Mouse (Mus musculus) stomach, postnatal 0 days (tissue): ENCODE results near the gene Cntn5. TPM values are rescaled to one million over a fixed set of nuclear protein-coding genes. Genes with fewer than 3 reads are reported as not detected.

ENCODE experiments used
- ATAC-seq: fragments of 200-750 bp; cut with Nextera tagmentation; 2 replicates; pipeline ENCODE4 v1.8.0; 2017; ENCODE audit not compliant: low FRiP score, low TSS enrichment
- DNase-seq: peaks from one replicate; pipeline ENCODE4 v3.0.0-alpha.2; 2016; ENCODE audit warnings: low spot score
- H3K27ac ChIP-seq: fragments of 300-500 bp; sonication (generic); replicated peaks from 2 replicates; pipeline ENCODE4 v1.5.1; 2014; ENCODE audit warnings: mild to moderate bottlenecking, control low read depth
- H3K27me3 ChIP-seq: fragments of 300-500 bp; sonication (generic); 2 replicates; pipeline ENCODE4 v1.6.1; 2014; ENCODE audit warnings: low read length; ENCODE audit not compliant: control insufficient read depth, insufficient read depth
- H3K36me3 ChIP-seq: fragments of 300-500 bp; sonication (generic); 2 replicates; pipeline ENCODE4 v1.6.1; 2014; ENCODE audit warnings: low read length, mixed read lengths; ENCODE audit not compliant: control insufficient read depth, insufficient read depth
- H3K4me1 ChIP-seq: fragments of 300-500 bp; sonication (generic); replicated peaks from 2 replicates; pipeline ENCODE4 v1.6.1; 2014; ENCODE audit warnings: antibody characterized with exemption; ENCODE audit not compliant: control insufficient read depth, insufficient read depth
- H3K4me2 ChIP-seq: fragments of 300-500 bp; sonication (generic); replicated peaks from 2 replicates; pipeline ENCODE4 v1.6.1; 2014; ENCODE audit warnings: low read depth, mild to moderate bottlenecking, control low read depth, moderate library complexity
- H3K4me3 ChIP-seq: fragments of 300-500 bp; sonication (generic); 2 replicates; pipeline ENCODE4 v1.5.1; 2014; ENCODE audit warnings: low read depth, low read length, control low read depth
- H3K9ac ChIP-seq: fragments of 300-500 bp; sonication (generic); 2 replicates; pipeline ENCODE4 v1.6.1; 2014; ENCODE audit warnings: mild to moderate bottlenecking, low read length, control low read depth, mixed read lengths
- H3K9me3 ChIP-seq: fragments of 300-500 bp; sonication (generic); 2 replicates; pipeline ENCODE4 v1.6.1; 2016; ENCODE audit warnings: low read length; ENCODE audit not compliant: control insufficient read depth
- CTCF ChIP-seq: IDR thresholded peaks from 2 replicates; pipeline ENCODE4 v1.5.1; 2016; ENCODE audit warnings: antibody characterized with exemption, low read depth, mild to moderate bottlenecking, moderate library complexity
- EP300 ChIP-seq: optimal IDR thresholded peaks from 2 replicates; pipeline ENCODE3; 2016; ENCODE audit warnings: antibody characterized with exemption
- WGBS: fragments of 180-500 bp; shearing (Covaris S2); extraction: QIAGEN DNeasy Blood & Tissue Kit; methylation state at CpG from one replicate; pipeline ENCODE4 v1.1.7; 2014; 5-methylcytosine and 5-hydroxymethylcytosine counted together
- polyA plus RNA-seq: library from polyadenylated mRNA; unstranded; fragments of >200 nt; fragmentation: Nextera tagmentation; extraction: Ambion mirVana; gene quantifications from 2 replicates; pipeline ENCODE4 v1.2.1, GENCODE M21; 2015

Gene Cntn5
- polyA plus RNA-seq, 1 experiment from 2014 or later: 0.49 TPM

DNA sequence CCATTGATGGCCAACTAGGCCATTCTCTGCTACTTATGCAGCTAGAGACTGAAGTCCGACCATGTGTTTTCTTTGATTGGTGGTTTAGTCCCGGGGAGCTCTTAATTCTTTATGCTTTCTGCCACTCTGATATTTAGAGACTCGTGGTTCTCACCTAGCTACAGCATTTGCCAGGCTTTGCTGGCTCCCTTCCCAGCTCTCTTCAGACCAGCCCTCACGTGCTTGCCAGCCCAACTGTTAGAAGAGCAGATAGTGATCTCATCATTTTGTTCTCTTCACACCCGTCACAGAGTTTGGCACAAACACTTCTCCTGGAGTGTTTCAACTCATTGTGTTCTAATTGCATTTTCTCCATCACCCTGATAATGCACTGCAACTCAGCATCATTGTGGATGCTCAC lies 1005.5 kb downstream of the Cntn5 start:
- 52% methylated on average over 5 of the region's 5 CpGs for WGBS
- no peaks in the 10 kb centered on the region for H3K27me3 ChIP-seq
- H3K4me3 ChIP-seq: no peak overlapping the region
- H3K27ac ChIP-seq: no peak overlapping the region
- H3K36me3 ChIP-seq: no peaks in the 10 kb centered on the region
- DNase-seq: no peak
- no peak for TF ChIP-seq EP300
- H3K4me1 ChIP-seq: no peaks in the 10 kb centered on the region
- H3K9me3 ChIP-seq: no peaks in the 10 kb centered on the region
- H3K9ac ChIP-seq: no peak overlapping the region
- ATAC-seq: no peak
- H3K4me2 ChIP-seq: no peak overlapping the region

DNA sequence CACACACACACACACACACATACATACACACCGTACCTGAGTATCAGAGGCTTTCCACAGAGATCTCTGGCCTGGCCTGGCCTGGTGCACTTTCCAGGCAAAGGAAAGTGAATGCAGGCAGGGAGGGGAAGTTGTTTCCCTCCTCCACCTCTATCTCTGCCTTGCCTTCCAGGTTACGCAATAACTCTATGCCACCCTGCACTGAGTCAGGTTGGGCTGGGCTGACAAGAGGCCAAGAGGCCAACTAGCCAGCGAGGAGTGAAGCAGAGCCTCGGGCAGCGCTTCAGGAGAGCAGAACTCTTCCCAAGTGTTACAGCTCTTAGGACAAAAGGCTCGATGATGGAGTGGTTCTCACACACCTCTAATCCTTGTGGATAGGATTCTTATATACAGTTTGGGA lies 1018.4 kb downstream of the Cntn5 start:
- Histone ChIP-seq H3K36me3 (no peaks in the 10 kb centered on the region), H3K9me3 (no peaks in the 10 kb centered on the region), H3K27me3 (no peaks in the 10 kb centered on the region), H3K9ac (no peak overlapping the region), H3K4me1 (no peaks in the 10 kb centered on the region), H3K27ac (no peak overlapping the region), H3K4me3 (no peak overlapping the region), H3K4me2 (no peak overlapping the region)
- DNase-seq: no peak
- no peak for ATAC-seq
- TF ChIP-seq CTCF: no peak
- TF ChIP-seq EP300: no peak
- 75% methylated on average over 6 of the region's 6 CpGs for WGBS

DNA sequence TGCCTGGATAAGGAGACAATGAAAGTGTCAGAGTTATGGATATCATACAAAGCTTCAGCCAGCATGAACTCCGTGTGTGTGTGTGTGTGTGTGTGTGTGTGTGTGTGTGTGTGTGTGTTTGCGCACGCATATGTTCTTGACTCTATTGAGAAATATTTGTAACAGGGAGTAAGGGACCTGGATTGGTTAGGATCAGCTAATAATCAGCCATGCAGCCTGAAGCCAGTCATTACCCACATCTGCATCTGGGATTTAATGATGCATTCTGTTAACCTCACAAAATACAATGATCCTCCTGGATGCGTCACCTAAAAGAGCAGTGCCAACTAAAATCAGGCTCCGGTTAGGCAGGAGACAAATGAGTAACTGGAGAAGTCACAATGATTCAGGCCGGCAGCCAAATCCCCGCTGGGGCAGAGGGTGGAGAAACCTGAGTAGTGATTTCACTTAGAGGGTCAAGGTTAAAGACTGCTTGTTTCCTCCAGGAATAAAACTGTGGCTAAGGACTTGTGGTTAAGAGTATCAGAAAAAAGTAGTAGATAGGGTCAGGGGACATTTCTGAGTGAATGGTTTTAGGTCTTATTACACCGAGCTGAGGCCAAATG lies 1021.7 kb downstream of the Cntn5 start:
- H3K27me3 ChIP-seq: no peaks in the 10 kb centered on the region
- no peak overlapping the region for H3K4me2 ChIP-seq
- DNase-seq (no peak), ATAC-seq (no peak)
- no peak for TF ChIP-seq CTCF
- no peak for TF ChIP-seq EP300
- H3K4me3 ChIP-seq: no peak overlapping the region
- H3K27ac ChIP-seq: no peak overlapping the region
- no peak overlapping the region for H3K9ac ChIP-seq
- no peaks in the 10 kb centered on the region for H3K9me3 ChIP-seq
- 50% methylated on average over 8 of the region's 8 CpGs for WGBS
- H3K4me1 ChIP-seq: no peaks in the 10 kb centered on the region
- no peaks in the 10 kb centered on the region for H3K36me3 ChIP-seq

DNA sequence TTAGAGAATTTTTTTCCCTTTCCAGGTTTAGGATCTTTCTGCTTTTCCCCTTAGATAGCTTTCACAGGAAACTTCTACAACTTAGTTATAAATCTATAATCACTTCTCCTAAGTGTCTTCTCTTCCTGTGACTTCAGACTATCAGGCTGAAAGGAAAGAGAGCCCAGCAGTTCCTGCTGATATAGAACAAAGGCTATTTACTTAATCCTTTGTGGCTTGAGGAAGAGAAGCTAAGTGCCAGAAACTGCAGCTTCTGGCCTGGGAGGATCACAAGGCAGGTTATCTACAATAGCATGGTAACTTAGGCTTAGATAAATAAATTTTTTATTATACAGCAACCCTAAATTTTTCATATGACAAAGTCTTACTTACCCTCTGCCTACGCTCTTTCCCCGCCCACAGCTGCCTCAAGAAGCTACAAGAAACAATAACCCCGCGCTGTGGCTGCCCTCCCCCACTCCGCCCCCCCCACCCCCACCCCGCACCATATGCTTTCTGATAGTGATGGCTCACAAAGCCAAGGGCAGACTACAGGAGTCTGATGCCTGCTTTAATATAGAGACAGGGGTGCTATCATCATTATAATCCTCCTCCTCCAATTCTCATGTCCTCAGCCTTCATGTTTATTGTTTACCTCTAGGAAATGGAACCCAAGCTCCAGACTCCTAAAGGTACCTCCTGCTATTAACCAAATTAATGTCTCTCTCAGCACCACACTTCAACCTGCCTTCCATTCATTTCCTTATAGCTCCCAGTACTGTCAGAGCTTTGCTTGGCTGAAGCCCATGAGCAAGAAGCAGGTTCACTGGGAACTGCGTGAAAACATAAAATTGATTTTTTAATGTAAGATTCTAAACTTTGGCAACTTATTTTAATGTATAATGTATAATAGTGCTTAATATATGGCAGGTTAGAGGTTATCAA lies 1032.2 kb downstream of the Cntn5 start:
- no peak overlapping the region for H3K9ac ChIP-seq
- H3K27me3 ChIP-seq: no peaks in the 10 kb centered on the region
- 41% methylated on average over 7 of the region's 7 CpGs for whole genome bisulfite sequencing
- no peak for TF ChIP-seq CTCF
- no peak for TF ChIP-seq EP300
- H3K4me3 ChIP-seq: no peak overlapping the region
- no peaks in the 10 kb centered on the region for H3K9me3 ChIP-seq
- no peak overlapping the region for H3K27ac ChIP-seq
- H3K36me3 ChIP-seq: no peaks in the 10 kb centered on the region
- H3K4me2 ChIP-seq: no peak overlapping the region
- H3K4me1 ChIP-seq: no peaks in the 10 kb centered on the region
- no peak for ATAC-seq
- no peak for DNase-seq

DNA sequence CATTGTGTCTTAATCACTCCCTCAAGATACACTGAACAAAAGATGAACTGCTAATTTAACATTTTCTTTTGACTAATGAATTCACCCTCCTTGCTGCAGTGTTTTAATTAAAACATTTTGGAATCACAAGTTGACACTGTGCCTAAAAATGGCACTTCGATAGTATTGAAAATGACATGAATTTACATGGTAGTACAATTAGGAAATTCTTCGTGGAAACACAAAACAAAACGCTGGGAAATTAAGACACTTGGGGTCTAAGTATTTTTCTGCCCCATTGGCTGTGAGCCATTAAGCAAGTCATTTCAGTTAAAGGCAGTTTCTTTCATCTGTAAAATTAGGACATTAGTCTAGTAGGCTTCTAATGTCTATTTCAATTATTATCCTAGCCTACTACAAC lies 1043.9 kb downstream of the Cntn5 start:
- TF ChIP-seq CTCF (no peak), EP300 (no peak)
- H3K9me3 ChIP-seq: no peaks in the 10 kb centered on the region
- no peaks in the 10 kb centered on the region for H3K36me3 ChIP-seq
- no peak overlapping the region for H3K27ac ChIP-seq
- 81% methylated on average over 3 of the region's 3 CpGs for WGBS
- no peak overlapping the region for H3K9ac ChIP-seq
- H3K27me3 ChIP-seq: no peaks in the 10 kb centered on the region
- no peaks in the 10 kb centered on the region for H3K4me1 ChIP-seq
- ATAC-seq: no peak
- H3K4me3 ChIP-seq: no peak overlapping the region
- H3K4me2 ChIP-seq: no peak overlapping the region
- no peak for DNase-seq

DNA sequence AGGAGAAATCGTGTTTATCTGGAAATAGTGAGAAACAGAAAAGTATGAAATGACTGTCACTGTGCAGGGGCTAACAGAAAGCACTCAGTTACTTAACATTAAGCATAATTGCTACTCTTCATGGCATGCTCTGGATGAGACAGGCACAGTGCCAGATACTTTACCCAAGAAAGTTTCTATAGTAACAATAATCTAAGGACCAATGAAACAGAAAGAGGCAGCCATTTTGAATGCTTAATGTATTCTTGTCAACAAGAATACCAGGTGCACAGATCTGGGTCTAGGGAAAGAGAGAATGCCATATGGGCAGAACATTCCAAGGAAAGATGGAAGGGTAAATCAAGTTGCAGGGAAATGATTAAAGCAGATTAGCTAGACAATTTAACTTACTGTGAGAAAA lies 1045.3 kb downstream of the Cntn5 start:
- H3K27ac ChIP-seq: no peak overlapping the region
- ATAC-seq: no peak

More for the DNA sequence above, 1045.3 kb downstream of the Cntn5 start:
- Histone ChIP-seq H3K9me3 (no peaks in the 10 kb centered on the region), H3K27me3 (no peaks in the 10 kb centered on the region), H3K4me3 (no peak overlapping the region), H3K9ac (no peak overlapping the region), H3K36me3 (no peaks in the 10 kb centered on the region), H3K4me2 (no peak overlapping the region), H3K4me1 (no peaks in the 10 kb centered on the region)
- DNase-seq: no peak
- TF ChIP-seq EP300: no peak
- no peak for TF ChIP-seq CTCF
- 45% methylated on average over 1 of the region's 1 CpGs for WGBS
